Mouse (Mus musculus): Measurements from ENCODE around the gene Serinc2.

Serinc2 gene

GRCm38 (mm10) chr4:130279105-130279504 lies at the start of gene Serinc2:
Serinc2 (minus strand) TSS chr4:130279205.
- CTCF ChIA-PET, result no interaction called here

- CTCF ChIA-PET, result no interaction called here
Measured at GRCm38 (mm10) chr4:130327366-130327765, 48.4 kb upstream of the Serinc2 start.

- CTCF ChIA-PET, result no interaction called here
Measured at GRCm38 (mm10) chr4:130325446-130325845, 46.4 kb upstream of the Serinc2 start.

- CTCF ChIA-PET, result no interaction called here
Measured at GRCm38 (mm10) chr4:130323607-130324006, 44.6 kb upstream of the Serinc2 start.

- CTCF ChIA-PET, result no interaction called here
Measured at GRCm38 (mm10) chr4:130323165-130323564, 44.2 kb upstream of the Serinc2 start.

- CTCF ChIA-PET, result no interaction called here
Measured at GRCm38 (mm10) chr4:130322567-130322966, 43.6 kb upstream of the Serinc2 start.

- CTCF ChIA-PET, result no interaction called here
Measured at GRCm38 (mm10) chr4:130321640-130322039, 42.6 kb upstream of the Serinc2 start.

GRCm38 (mm10) chr4:130319564-130319963 lies 40.6 kb upstream of the Serinc2 start:
- CTCF ChIA-PET, result no interaction called here

GRCm38 (mm10) chr4:130318122-130318521 lies 39.1 kb upstream of the Serinc2 start:
- CTCF ChIA-PET, result no interaction called here

GRCm38 (mm10) chr4:130316691-130317090 lies 37.7 kb upstream of the Serinc2 start:
- CTCF ChIA-PET, result no interaction called here

- CTCF ChIA-PET, result no interaction called here
Measured at GRCm38 (mm10) chr4:130315771-130316527, 36.9 kb upstream of the Serinc2 start.

- CTCF ChIA-PET, result no interaction called here
Measured at GRCm38 (mm10) chr4:130313552-130313951, 34.5 kb upstream of the Serinc2 start.

GRCm38 (mm10) chr4:130312526-130312925 lies 33.5 kb upstream of the Serinc2 start:
- CTCF ChIA-PET, result no interaction called here

- CTCF ChIA-PET, result no interaction called here
Measured at GRCm38 (mm10) chr4:130309254-130309653, 30.2 kb upstream of the Serinc2 start.

- CTCF ChIA-PET, result no interaction called here
Measured at GRCm38 (mm10) chr4:130308231-130309081, 29.5 kb upstream of the Serinc2 start, which contains the start of the genes Fabp3 and Gm10570. Fabp3 (plus strand) TSS chr4:130308595. Gm10570 (minus strand) TSS chr4:130308674.

- CTCF ChIA-PET, result no interaction called here
Measured at GRCm38 (mm10) chr4:130307851-130308230, 28.8 kb upstream of the Serinc2 start.

GRCm38 (mm10) chr4:130306796-130307630 lies 28.0 kb upstream of the Serinc2 start:
- CTCF ChIA-PET, result no interaction called here

- CTCF ChIA-PET, result no interaction called here
Measured at GRCm38 (mm10) chr4:130304746-130305145, 25.7 kb upstream of the Serinc2 start.

- CTCF ChIA-PET, result interaction anchor here (0.6 kb wide), 1 partner anchor 1339 kb away, joined by 3 read pairs; no protein-coding TSS in a partner anchor
Measured at GRCm38 (mm10) chr4:130302285-130302870, 23.4 kb upstream of the Serinc2 start.

- CTCF ChIA-PET, result no interaction called here
Measured at GRCm38 (mm10) chr4:130299629-130300018, 20.6 kb upstream of the Serinc2 start.

- CTCF ChIA-PET, result no interaction called here
Measured at GRCm38 (mm10) chr4:130298877-130299628, 20.0 kb upstream of the Serinc2 start.
